Mouse (Mus musculus): ENCODE data around the gene Eya3.

DNA sequence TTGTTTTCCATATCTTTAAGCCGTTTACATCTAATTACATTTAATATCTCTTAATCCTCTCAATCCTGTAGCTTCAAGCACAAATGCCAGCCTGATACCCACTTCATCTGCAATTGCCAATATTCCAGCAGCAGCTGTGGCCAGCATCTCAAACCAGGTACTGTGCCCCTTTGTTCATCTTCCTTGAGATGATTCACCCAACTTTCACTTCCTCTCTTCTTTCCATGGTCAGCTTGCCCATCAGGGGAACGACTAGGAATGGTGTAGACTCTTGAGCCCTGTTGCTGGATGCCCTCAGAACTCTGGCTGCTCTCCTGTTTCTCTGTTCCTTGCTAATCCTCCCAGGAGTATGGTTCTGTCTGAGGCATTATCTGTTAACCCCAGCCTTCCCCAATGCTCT lies 50.8 kb downstream of the Eya3 start:
- TF ChIP-seq POLR2A (IDR thresholded peaks at IDR 0.05; ENCODE audit: extremely low read depth, insufficient read depth, low read length), result no peak
- no peak for TF ChIP-seq CTCF (IDR thresholded peaks at IDR 0.05; ENCODE audit: low read depth, low read length)
